In the genomic region with DNA sequence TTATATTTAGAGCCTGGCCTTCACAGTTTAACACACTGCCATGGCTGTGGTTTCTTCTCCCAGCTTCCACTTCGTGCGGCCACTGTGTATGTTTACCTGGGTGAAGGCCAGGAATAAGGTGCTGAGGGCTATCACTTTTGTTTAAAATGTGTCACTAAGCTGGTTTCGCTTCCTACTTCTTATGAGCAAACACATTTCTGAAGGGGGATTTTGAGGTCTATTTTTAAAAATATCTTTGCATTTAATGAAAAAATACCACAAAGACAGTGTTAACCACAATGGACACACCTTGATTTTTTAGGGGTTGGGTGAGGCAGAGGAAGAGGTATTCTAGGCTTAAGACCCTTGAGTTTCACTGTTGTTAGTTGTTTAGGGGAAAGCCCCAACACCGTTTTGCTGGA, we compare ENCODE assay signal across 25 mouse cellular contexts. TPM values are rescaled to one million over a fixed set of nuclear protein-coding genes. Genes with fewer than 3 reads are reported as not detected.
DNase-seq lines count a peak whose midpoint lies in the region; ATAC-seq and TF ChIP-seq lines count a peak whose summit lies in the region.
"Had no signal": no experiment of that assay in that cellular context is flagged by ENCODE, and none has a peak within 500 bp of the region (broad histone marks: within the 10 kb centered on the region; RNA-seq: fewer than 3 reads in every experiment).

No protein-coding gene starts in this region.

- H3K9ac ChIP-seq in liver, adult 2 months (ENCODE audit: low read depth, low read length), result no peak overlapping the region
- H3K9ac ChIP-seq in liver, postnatal 0 days (replicated peaks), result no peak overlapping the region
- no peak overlapping the region for H3K9ac ChIP-seq in forebrain, embryonic 15.5 days (replicated peaks)
- H3K9ac ChIP-seq: embryonic facial prominence, embryonic 13.5 days; forebrain, embryonic 12.5 days; forebrain, postnatal 0 days; heart, embryonic 12.5 days; hindbrain, embryonic 15.5 days had no signal

- H3K9me3 ChIP-seq in liver, postnatal 0 days (ENCODE audit: low read length), result no peaks in the 10 kb centered on the region
- H3K9me3 ChIP-seq in limb, embryonic 10.5 days (replicated peaks), result no peaks in the 10 kb centered on the region
- no peaks in the 10 kb centered on the region for H3K9me3 ChIP-seq in forebrain, embryonic 15.5 days
- H3K9me3 ChIP-seq: embryonic facial prominence, embryonic 13.5 days; forebrain, embryonic 12.5 days; heart, embryonic 12.5 days; hindbrain, embryonic 10.5 days; hindbrain, embryonic 15.5 days had no signal

- no peak for ATAC-seq in liver, postnatal 0 days
- ATAC-seq in megakaryocyte, adult 5-6 weeks (ENCODE audit: poor library complexity, severe bottlenecking), result peak; percentile 30; the same call in 1 of the 2 replicates
- ATAC-seq in forebrain, embryonic 15.5 days (replicated peaks), result no peak
- ATAC-seq: forebrain, postnatal 0 days; inflammation-experienced regulatory T-cells, adult 6 months had no signal

- no peak for TF ChIP-seq CTCF in liver, adult 2 months (IDR thresholded peaks at IDR 0.05; ENCODE audit: low read depth, low read length)
- TF ChIP-seq CTCF in liver, postnatal 0 days (IDR thresholded peaks at IDR 0.05; ENCODE audit: low read depth), result no peak
- no peak for TF ChIP-seq CTCF in bone marrow, adult 2 months (IDR thresholded peaks at IDR 0.05; ENCODE audit: control insufficient read depth, insufficient read depth, low read length)

- no peaks in the 10 kb centered on the region for H3K36me3 ChIP-seq in liver, adult 2 months (ENCODE audit: control insufficient read depth, insufficient read depth, low read length)
- H3K36me3 ChIP-seq in liver, postnatal 0 days (replicated peaks; ENCODE audit: insufficient read depth, low read length), result no peaks in the 10 kb centered on the region
- no peaks in the 10 kb centered on the region for H3K36me3 ChIP-seq in limb, embryonic 10.5 days
- no peaks in the 10 kb centered on the region for H3K36me3 ChIP-seq in forebrain, embryonic 15.5 days
- H3K36me3 ChIP-seq: embryonic facial prominence, embryonic 13.5 days; forebrain, embryonic 12.5 days; G1E; heart, embryonic 12.5 days; hindbrain, embryonic 10.5 days; hindbrain, embryonic 15.5 days had no signal

- TF ChIP-seq POLR2A in liver, adult 2 months (IDR thresholded peaks at IDR 0.05; ENCODE audit: extremely low read depth, insufficient read depth, low read length), result no peak
- TF ChIP-seq POLR2A in bone marrow, adult 2 months (IDR thresholded peaks at IDR 0.05; ENCODE audit: borderline replicate concordance, control insufficient read depth, low read depth, low read length), result no peak

- no peak overlapping the region for H3K4me3 ChIP-seq in liver, adult 2 months (ENCODE audit: insufficient read depth, low read depth, low read length)
- no peak overlapping the region for H3K4me3 ChIP-seq in liver, postnatal 0 days (ENCODE audit: low read depth, low read length)
- H3K4me3 ChIP-seq in bone marrow, adult 2 months (replicated peaks; ENCODE audit: control insufficient read depth, low read depth, low read length), result no peak overlapping the region
- H3K4me3 ChIP-seq in limb, embryonic 10.5 days, result no peak overlapping the region
- no peak overlapping the region for H3K4me3 ChIP-seq in forebrain, embryonic 15.5 days
- H3K4me3 ChIP-seq: embryonic facial prominence, embryonic 13.5 days; forebrain, embryonic 12.5 days; heart, embryonic 12.5 days; hindbrain, embryonic 10.5 days; hindbrain, embryonic 15.5 days had no signal

- H3K79me2 ChIP-seq in liver, adult 2 months (ENCODE audit: control insufficient read depth, insufficient read depth, low read length), result no peaks in the 10 kb centered on the region

- no peaks in the 10 kb centered on the region for H3K27me3 ChIP-seq in liver, adult 2 months (ENCODE audit: control insufficient read depth, insufficient read depth, low read length)
- H3K27me3 ChIP-seq in liver, postnatal 0 days (ENCODE audit: insufficient read depth, low read length), result no peaks in the 10 kb centered on the region
- H3K27me3 ChIP-seq in limb, embryonic 10.5 days (ENCODE audit: low read depth, poor library complexity, severe bottlenecking), result no peaks in the 10 kb centered on the region
- no peaks in the 10 kb centered on the region for H3K27me3 ChIP-seq in forebrain, embryonic 15.5 days
- H3K27me3 ChIP-seq: embryonic facial prominence, embryonic 13.5 days; forebrain, embryonic 12.5 days; heart, embryonic 12.5 days; hindbrain, embryonic 15.5 days had no signal

- WGBS in liver, adult 2 months, result 57% methylated on average over 4 of the region's 4 CpGs
- 54% methylated on average over 4 of the region's 4 CpGs for WGBS in liver, postnatal 0 days (ENCODE audit: insufficient replicate concordance)
- WGBS in bone marrow, adult 2 months, result 38% methylated on average over 4 of the region's 4 CpGs
- WGBS in limb, embryonic 10.5 days, result 94% methylated on average over 4 of the region's 4 CpGs
- WGBS in forebrain, embryonic 15.5 days, result 92% methylated on average over 4 of the region's 4 CpGs

- no peak overlapping the region for H3K4me2 ChIP-seq in liver, postnatal 0 days (ENCODE audit: low read depth, low read length)
- H3K4me2 ChIP-seq in forebrain, embryonic 15.5 days (replicated peaks), result no peak overlapping the region
- H3K4me2 ChIP-seq: embryonic facial prominence, embryonic 13.5 days; forebrain, embryonic 12.5 days; heart, embryonic 12.5 days; hindbrain, embryonic 15.5 days had no signal

- TF ChIP-seq EP300 in liver, postnatal 0 days (IDR thresholded peaks at IDR 0.05; ENCODE audit: low read depth), result no peak

- H3K4me1 ChIP-seq in liver, adult 2 months (ENCODE audit: control insufficient read depth, insufficient read depth, low read length), result no peaks in the 10 kb centered on the region; the same call in 1 of the 2 replicates
- H3K4me1 ChIP-seq in liver, postnatal 0 days (ENCODE audit: insufficient read depth), result peaks cover 9% of the 10 kb centered on the region
- peaks cover 1% of the 10 kb centered on the region; the same call in 1 of the 2 replicates for H3K4me1 ChIP-seq in bone marrow, adult 2 months (ENCODE audit: control insufficient read depth, insufficient read depth, low read length)
- H3K4me1 ChIP-seq in limb, embryonic 10.5 days, result peaks cover under 1% of the 10 kb centered on the region; the same call in 1 of the 2 replicates
- H3K4me1 ChIP-seq in forebrain, embryonic 15.5 days, result no peaks in the 10 kb centered on the region
- H3K4me1 ChIP-seq: embryonic facial prominence, embryonic 13.5 days; forebrain, embryonic 12.5 days; hindbrain, embryonic 15.5 days had no signal

- peak; percentile 6 for DNase-seq in liver, adult 2 months (ENCODE audit: extremely low read depth, low read depth, low spot score)
- no peak for DNase-seq in liver, postnatal 0 days
- peak; percentile 87 for DNase-seq in A20 (ENCODE audit: low read depth, low spot score)
- DNase-seq in limb, embryonic 10.5 days (ENCODE audit: low spot score), result no peak
- no peak for DNase-seq in kidney, adult 8-10 months
- DNase-seq: adrenal gland, postnatal 14 days; cerebellum, adult 2 months; cerebellum, postnatal 25 days; forebrain, postnatal 0 days; gastrocnemius, postnatal 14 days had no signal

- H3K27ac ChIP-seq in liver, adult 2 months (replicated peaks; ENCODE audit: insufficient read depth, low read depth, low read length), result no peak overlapping the region
- H3K27ac ChIP-seq in liver, postnatal 0 days (ENCODE audit: low read depth), result no peak overlapping the region
- peak overlapping the region; percentile 74 for H3K27ac ChIP-seq in bone marrow, adult 2 months (ENCODE audit: control insufficient read depth, insufficient read depth, low read depth, low read length, poor library complexity)
- H3K27ac ChIP-seq in limb, embryonic 10.5 days, result no peak overlapping the region
- H3K27ac ChIP-seq in forebrain, embryonic 15.5 days (replicated peaks), result no peak overlapping the region
- H3K27ac ChIP-seq: embryonic facial prominence, embryonic 13.5 days; forebrain, embryonic 12.5 days; hindbrain, embryonic 10.5 days; hindbrain, embryonic 15.5 days had no signal

RNA-seq across cellular contexts. Expression of gene Kcnj1, which starts 22.5 kb away (rescaled TPM):
- total RNA-seq in liver, adult 2 months (2014; rRNA removed), result not detected in 2 replicates
- not detected in 2 replicates for polyA plus RNA-seq in liver, adult 2 months (2012; rRNA removed)
- not detected in 2 replicates for polyA plus RNA-seq in liver, postnatal 0 days (2015; fragmentation: Nextera tagmentation; extraction: Ambion mirVana)
- not detected in 2 replicates for polyA plus RNA-seq in bone marrow, adult 2 months (2011; ENCODE audit: insufficient read depth, insufficient read length, low replicate concordance, missing spikeins)
- not detected in 2 replicates for total RNA-seq in megakaryocyte, adult 5-6 weeks (2015)
- not detected in 2 replicates for total RNA-seq in megakaryocyte, adult 5-6 weeks (2017)
- not detected in 2 replicates for polyA plus RNA-seq in limb, embryonic 10.5 days (2016; fragmentation: Nextera tagmentation; extraction: Ambion mirVana)
- not detected in 2 replicates for polyA plus RNA-seq in forebrain, embryonic 15.5 days (2015; fragmentation: Nextera tagmentation; extraction: Ambion mirVana)
- total RNA-seq: adrenal gland, adult 18-20 months; adrenal gland, postnatal 14 days; forebrain, postnatal 0 days; gastrocnemius, adult 18-20 months; gastrocnemius, postnatal 14 days; heart, adult 8-10 months; heart, postnatal 25 days had no signal
- polyA plus RNA-seq: cerebellum, adult 2 months; embryonic facial prominence, embryonic 13.5 days; forebrain, embryonic 12.5 days; forebrain, postnatal 0 days; G1E; gonadal fat pad, adult 2 months; heart, embryonic 12.5 days; hindbrain, embryonic 10.5 days; hindbrain, embryonic 15.5 days; inflammation-experienced regulatory T-cells, adult 6 months had no signal

RNA-seq across cellular contexts. Expression of gene Kcnj5, which starts 50.6 kb away (rescaled TPM):
- under 0.01 and 0.07 TPM in 2 replicates for total RNA-seq in liver, adult 2 months (2014; rRNA removed)
- 0.02 and 0.06 TPM in 2 replicates for polyA plus RNA-seq in liver, adult 2 months (2012; rRNA removed)
- 0.81 and 0.85 TPM in 2 replicates for polyA plus RNA-seq in liver, postnatal 0 days (2015; fragmentation: Nextera tagmentation; extraction: Ambion mirVana)
- 2.5 and 6.1 TPM in 2 replicates for polyA plus RNA-seq in bone marrow, adult 2 months (2011; ENCODE audit: insufficient read depth, insufficient read length, low replicate concordance, missing spikeins)
- not detected in 2 replicates for total RNA-seq in megakaryocyte, adult 5-6 weeks (2015)
- total RNA-seq in megakaryocyte, adult 5-6 weeks (2017), result 0.07 TPM in 1 of 2 replicates, not detected in the other
- 0.30 and 0.39 TPM in 2 replicates for polyA plus RNA-seq in limb, embryonic 10.5 days (2016; fragmentation: Nextera tagmentation; extraction: Ambion mirVana)
- polyA plus RNA-seq in forebrain, embryonic 15.5 days (2015; fragmentation: Nextera tagmentation; extraction: Ambion mirVana), result 0.75 and 0.82 TPM in 2 replicates
- total RNA-seq: gastrocnemius, adult 18-20 months; gastrocnemius, postnatal 14 days had no signal
- polyA plus RNA-seq: G1E; inflammation-experienced regulatory T-cells, adult 6 months had no signal

Comparison
In these comparisons a context has a peak if more than half of its experiments do, and no peak if none do; other contexts are left out.
1. DNase-seq: peak in liver, adult 2 months (single experiment) and A20 (single experiment); none in liver, postnatal 0 days (single experiment), limb, embryonic 10.5 days (single experiment) and kidney, adult 8-10 months (0 of 2).